Mouse (Mus musculus): ENCODE measurements at regions not wholly inside any gene's neighbourhood (a gene's known extent, or its start where the extent isn't known, plus 50 kb on each side); places are given as distances from the start of the nearest gene placed in this dataset.
A peak's percentile ranks its signal among the peaks of the same experiment; 100 is the strongest.

DNA sequence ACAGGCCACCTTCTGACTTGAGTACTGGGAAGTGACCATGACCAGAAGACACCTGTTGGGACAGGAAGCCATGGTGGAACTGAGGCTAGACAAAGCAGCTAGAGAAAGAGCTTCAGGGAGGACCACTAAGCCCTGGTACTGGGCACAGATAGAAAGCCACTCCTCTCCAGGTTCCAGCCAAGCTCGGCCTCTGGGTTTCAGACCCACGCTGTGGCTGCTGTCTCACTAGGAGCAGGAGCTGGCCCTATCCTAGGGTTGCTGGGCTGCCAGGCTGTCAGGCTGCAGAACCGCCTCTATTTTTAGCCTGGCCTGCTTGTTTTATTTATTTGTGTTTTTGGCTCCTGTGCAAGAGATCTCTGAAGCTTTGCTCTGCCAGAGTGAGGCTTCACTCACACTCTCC is 79.4 kb upstream of the Tnrc6c start:
- no peak for ATAC-seq (ENCODE audit: low FRiP score, low read depth)
- no peak overlapping the region for H3K4me2 ChIP-seq (replicated peaks; ENCODE audit: low read depth, low read length, severe bottlenecking)
- DNase-seq (ENCODE audit: low spot score), result no peak
- no peak overlapping the region for H3K27ac ChIP-seq (replicated peaks; ENCODE audit: low read depth, low read length)
- no peaks in the 10 kb centered on the region for H3K27me3 ChIP-seq (ENCODE audit: control insufficient read depth, insufficient read depth, low read length)
- no peak for TF ChIP-seq POLR2A (IDR thresholded peaks at IDR 0.05; ENCODE audit: borderline replicate concordance, extremely low read depth, insufficient read depth, insufficient read length)
- 60% methylated on average over 3 of the region's 3 CpGs for WGBS
- H3K4me1 ChIP-seq (ENCODE audit: control insufficient read depth, insufficient read depth, low read length), result peaks cover 4% of the 10 kb centered on the region
- no peak overlapping the region for H3K9ac ChIP-seq (ENCODE audit: low read depth, low read length, severe bottlenecking)
- no peaks in the 10 kb centered on the region for H3K9me3 ChIP-seq (ENCODE audit: control insufficient read depth, low read length)
- no peaks in the 10 kb centered on the region for H3K36me3 ChIP-seq (ENCODE audit: control insufficient read depth, insufficient read depth, low read length)
- no peak overlapping the region for H3K4me3 ChIP-seq (replicated peaks; ENCODE audit: low read length)

- no peak for TF ChIP-seq POLR2A (IDR thresholded peaks at IDR 0.05; ENCODE audit: borderline replicate concordance, extremely low read depth, insufficient read depth, insufficient read length)
- no peak overlapping the region for H3K4me2 ChIP-seq (replicated peaks; ENCODE audit: low read depth, low read length, severe bottlenecking)
- H3K4me1 ChIP-seq (ENCODE audit: control insufficient read depth, insufficient read depth, low read length), result no peaks in the 10 kb centered on the region
- no peak for ATAC-seq (ENCODE audit: low FRiP score, low read depth)
- no peaks in the 10 kb centered on the region for H3K27me3 ChIP-seq (ENCODE audit: control insufficient read depth, insufficient read depth, low read length)
- H3K9me3 ChIP-seq (ENCODE audit: control insufficient read depth, low read length), result no peaks in the 10 kb centered on the region
- WGBS, result 88% methylated on average over 2 of the region's 2 CpGs
- no peak for DNase-seq (ENCODE audit: low spot score)
- H3K27ac ChIP-seq (replicated peaks; ENCODE audit: low read depth, low read length), result no peak overlapping the region
- H3K4me3 ChIP-seq (replicated peaks; ENCODE audit: low read length), result no peak overlapping the region
- no peaks in the 10 kb centered on the region for H3K36me3 ChIP-seq (ENCODE audit: control insufficient read depth, insufficient read depth, low read length)
- no peak overlapping the region for H3K9ac ChIP-seq (ENCODE audit: low read depth, low read length, severe bottlenecking)
Measured at GRCm38 (mm10) chr11:117579121-117579520, 75.0 kb upstream of the Tnrc6c start.

DNA sequence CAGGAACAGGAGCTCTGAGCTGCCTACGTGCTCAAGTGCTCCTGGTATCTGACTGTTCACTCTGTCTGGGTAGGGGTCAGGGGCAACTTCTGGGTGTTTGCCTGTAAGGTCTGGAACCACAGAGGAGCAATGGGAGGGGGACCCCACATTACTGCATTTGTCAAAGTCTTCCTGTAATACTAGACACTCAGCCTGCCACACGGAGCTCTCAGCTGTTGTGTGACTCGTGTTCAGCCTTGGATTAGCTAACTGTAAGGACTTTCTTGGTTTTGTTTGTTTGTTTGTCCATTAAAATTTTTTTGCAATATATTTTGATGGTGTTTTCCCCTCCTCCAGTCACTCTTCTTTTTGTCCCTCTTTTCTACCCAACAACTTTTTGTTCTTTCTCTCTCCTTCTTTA is 74.4 kb upstream of the Tnrc6c start:
- Histone ChIP-seq H3K4me3 (replicated peaks; ENCODE audit: low read length) (no peak overlapping the region), H3K9ac (ENCODE audit: low read depth, low read length, severe bottlenecking) (no peak overlapping the region), H3K27me3 (ENCODE audit: control insufficient read depth, insufficient read depth, low read length) (no peaks in the 10 kb centered on the region), H3K9me3 (ENCODE audit: control insufficient read depth, low read length) (no peaks in the 10 kb centered on the region), H3K4me2 (replicated peaks; ENCODE audit: low read depth, low read length, severe bottlenecking) (no peak overlapping the region), H3K36me3 (ENCODE audit: control insufficient read depth, insufficient read depth, low read length) (no peaks in the 10 kb centered on the region), H3K4me1 (ENCODE audit: control insufficient read depth, insufficient read depth, low read length) (no peaks in the 10 kb centered on the region), H3K27ac (replicated peaks; ENCODE audit: low read depth, low read length) (no peak overlapping the region)
- 45% methylated on average over 3 of the region's 3 CpGs for WGBS
- TF ChIP-seq POLR2A (IDR thresholded peaks at IDR 0.05; ENCODE audit: borderline replicate concordance, extremely low read depth, insufficient read depth, insufficient read length), result no peak
- no peak for ATAC-seq (ENCODE audit: low FRiP score, low read depth)
- peak; percentile 7 for DNase-seq (ENCODE audit: low spot score)

GRCm38 (mm10) chr11:117583478-117583877 is 70.6 kb upstream of the Tnrc6c start:
- no peak for TF ChIP-seq POLR2A (IDR thresholded peaks at IDR 0.05; ENCODE audit: borderline replicate concordance, extremely low read depth, insufficient read depth, insufficient read length)
- 89% methylated on average over 8 of the region's 8 CpGs for WGBS
- DNase-seq (ENCODE audit: low spot score) (no peak), ATAC-seq (ENCODE audit: low FRiP score, low read depth) (no peak)
- H3K4me3 ChIP-seq (replicated peaks; ENCODE audit: low read length), result no peak overlapping the region
- H3K4me2 ChIP-seq (replicated peaks; ENCODE audit: low read depth, low read length, severe bottlenecking), result no peak overlapping the region
- H3K36me3 ChIP-seq (ENCODE audit: control insufficient read depth, insufficient read depth, low read length), result no peaks in the 10 kb centered on the region
- H3K9me3 ChIP-seq (ENCODE audit: control insufficient read depth, low read length), result no peaks in the 10 kb centered on the region
- no peaks in the 10 kb centered on the region for H3K4me1 ChIP-seq (ENCODE audit: control insufficient read depth, insufficient read depth, low read length)
- no peak overlapping the region for H3K9ac ChIP-seq (ENCODE audit: low read depth, low read length, severe bottlenecking)
- no peaks in the 10 kb centered on the region for H3K27me3 ChIP-seq (ENCODE audit: control insufficient read depth, insufficient read depth, low read length)
- no peak overlapping the region for H3K27ac ChIP-seq (replicated peaks; ENCODE audit: low read depth, low read length)

DNA sequence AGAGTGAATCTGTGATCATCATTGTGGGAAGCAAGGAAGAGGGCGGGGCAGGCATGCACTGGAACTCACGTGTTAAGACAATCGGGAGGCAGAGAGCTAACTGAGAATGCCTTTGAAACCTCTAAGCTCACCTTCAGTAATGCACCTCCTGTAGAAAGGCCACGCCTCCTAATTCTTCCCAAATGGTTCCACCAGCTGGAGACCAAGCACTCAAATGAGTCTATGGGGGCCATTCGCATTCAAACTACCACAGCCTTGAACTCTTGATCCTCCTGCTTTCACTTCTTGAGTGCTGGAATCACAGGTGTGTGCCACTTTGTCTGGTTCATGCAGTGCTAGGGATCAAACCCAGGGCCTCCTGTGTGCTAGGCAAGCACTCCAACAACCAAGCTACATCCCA is 68.5 kb upstream of the Tnrc6c start:
- Histone ChIP-seq H3K9me3 (ENCODE audit: control insufficient read depth, low read length) (no peaks in the 10 kb centered on the region), H3K4me2 (replicated peaks; ENCODE audit: low read depth, low read length, severe bottlenecking) (no peak overlapping the region), H3K27me3 (ENCODE audit: control insufficient read depth, insufficient read depth, low read length) (no peaks in the 10 kb centered on the region), H3K4me1 (ENCODE audit: control insufficient read depth, insufficient read depth, low read length) (no peaks in the 10 kb centered on the region), H3K27ac (replicated peaks; ENCODE audit: low read depth, low read length) (no peak overlapping the region), H3K4me3 (replicated peaks; ENCODE audit: low read length) (no peak overlapping the region), H3K9ac (ENCODE audit: low read depth, low read length, severe bottlenecking) (no peak overlapping the region), H3K36me3 (ENCODE audit: control insufficient read depth, insufficient read depth, low read length) (no peaks in the 10 kb centered on the region)
- ATAC-seq (ENCODE audit: low FRiP score, low read depth) (no peak), DNase-seq (ENCODE audit: low spot score) (no peak)
- 87% methylated on average over 5 of the region's 5 CpGs for WGBS
- TF ChIP-seq POLR2A (IDR thresholded peaks at IDR 0.05; ENCODE audit: borderline replicate concordance, extremely low read depth, insufficient read depth, insufficient read length), result no peak

- ATAC-seq (ENCODE audit: low FRiP score, low read depth) (no peak), DNase-seq (ENCODE audit: low spot score) (no peak)
- no peak overlapping the region for H3K4me3 ChIP-seq (replicated peaks; ENCODE audit: low read length)
- H3K9me3 ChIP-seq (ENCODE audit: control insufficient read depth, low read length), result no peaks in the 10 kb centered on the region
- WGBS, result 31% methylated on average over 4 of the region's 4 CpGs
- no peak for TF ChIP-seq POLR2A (IDR thresholded peaks at IDR 0.05; ENCODE audit: borderline replicate concordance, extremely low read depth, insufficient read depth, insufficient read length)
- no peaks in the 10 kb centered on the region for H3K36me3 ChIP-seq (ENCODE audit: control insufficient read depth, insufficient read depth, low read length)
- no peak overlapping the region for H3K9ac ChIP-seq (ENCODE audit: low read depth, low read length, severe bottlenecking)
- no peak overlapping the region for H3K4me2 ChIP-seq (replicated peaks; ENCODE audit: low read depth, low read length, severe bottlenecking)
- H3K27me3 ChIP-seq (ENCODE audit: control insufficient read depth, insufficient read depth, low read length), result no peaks in the 10 kb centered on the region
- H3K4me1 ChIP-seq (ENCODE audit: control insufficient read depth, insufficient read depth, low read length), result no peaks in the 10 kb centered on the region
- no peak overlapping the region for H3K27ac ChIP-seq (replicated peaks; ENCODE audit: low read depth, low read length)
Measured at GRCm38 (mm10) chr11:117586063-117586462, 68.0 kb upstream of the Tnrc6c start.

Measured in limb, embryonic 14.5 days (tissue).